Mouse (Mus musculus): Measurements from ENCODE around the gene Cuedc1. TPM values are rescaled to one million over a fixed set of nuclear protein-coding genes. Genes with fewer than 3 reads are reported as not detected.

The Cuedc1 gene
- polyA plus RNA-seq, 1 experiment from 2014 or later, result 17.4 TPM

DNA sequence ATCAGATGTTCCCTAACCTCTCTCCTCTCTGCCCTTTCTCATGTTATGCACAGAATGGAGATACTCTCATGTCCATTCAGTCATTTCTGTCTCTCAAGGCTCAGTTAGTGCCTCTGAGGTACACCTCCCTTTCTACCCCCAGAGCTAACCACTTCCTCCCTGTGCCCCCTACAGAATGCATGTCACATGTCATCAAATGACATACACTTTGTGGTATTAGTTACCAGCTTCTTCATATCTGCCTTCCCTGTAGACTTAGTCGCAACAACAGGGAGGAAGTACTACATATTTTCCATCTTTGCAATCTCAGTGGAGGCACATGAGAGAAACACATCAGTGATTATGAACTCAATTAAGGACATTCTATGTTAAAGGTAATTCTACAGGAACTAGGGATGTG is 5.9 kb upstream of the Cuedc1 start:
- no peak overlapping the region for H3K27ac ChIP-seq (replicated peaks; ENCODE audit: low read depth, low read length)
- H3K4me1 ChIP-seq (ENCODE audit: control insufficient read depth, insufficient read depth, low read length), result peaks cover 3% of the 10 kb centered on the region; the same call in 1 of the 2 replicates
- H3K4me2 ChIP-seq (ENCODE audit: low read depth, low read length), result no peak overlapping the region
- ATAC-seq (ENCODE audit: low read depth) (no peak), DNase-seq (ENCODE audit: low spot score) (no peak)
- no peaks in the 10 kb centered on the region for H3K36me3 ChIP-seq (ENCODE audit: control insufficient read depth, insufficient read depth, low read length)
- no peaks in the 10 kb centered on the region for H3K27me3 ChIP-seq (replicated peaks; ENCODE audit: control insufficient read depth, insufficient read depth, low read length)
- H3K9me3 ChIP-seq (ENCODE audit: control insufficient read depth, low read length), result no peaks in the 10 kb centered on the region
- H3K9ac ChIP-seq (ENCODE audit: low read depth, low read length), result no peak overlapping the region
- 56% methylated on average over 1 of the region's 1 CpGs for WGBS
- no peak overlapping the region for H3K4me3 ChIP-seq (ENCODE audit: low read depth, low read length)

GRCm38 (mm10) chr11:88097173-88097572 is 685 bp upstream of the Cuedc1 start:
- Histone ChIP-seq H3K4me3 (ENCODE audit: low read depth, low read length) (no peak overlapping the region), H3K27me3 (replicated peaks; ENCODE audit: control insufficient read depth, insufficient read depth, low read length) (no peaks in the 10 kb centered on the region), H3K4me2 (ENCODE audit: low read depth, low read length) (peak overlapping the region; percentile 28), H3K4me1 (ENCODE audit: control insufficient read depth, insufficient read depth, low read length) (peaks cover 28% of the 10 kb centered on the region), H3K9ac (ENCODE audit: low read depth, low read length) (peak overlapping the region; percentile 10; the same call in 1 of the 2 replicates), H3K9me3 (ENCODE audit: control insufficient read depth, low read length) (no peaks in the 10 kb centered on the region), H3K36me3 (ENCODE audit: control insufficient read depth, insufficient read depth, low read length) (no peaks in the 10 kb centered on the region), H3K27ac (replicated peaks; ENCODE audit: low read depth, low read length) (peak overlapping the region; percentile 39)
- ATAC-seq (ENCODE audit: low read depth) (peak; percentile 59; the same call in 1 of the 2 replicates), DNase-seq (ENCODE audit: low spot score) (peak; percentile 76)
- WGBS, result 15% methylated on average over 3 of the region's 4 CpGs

DNA sequence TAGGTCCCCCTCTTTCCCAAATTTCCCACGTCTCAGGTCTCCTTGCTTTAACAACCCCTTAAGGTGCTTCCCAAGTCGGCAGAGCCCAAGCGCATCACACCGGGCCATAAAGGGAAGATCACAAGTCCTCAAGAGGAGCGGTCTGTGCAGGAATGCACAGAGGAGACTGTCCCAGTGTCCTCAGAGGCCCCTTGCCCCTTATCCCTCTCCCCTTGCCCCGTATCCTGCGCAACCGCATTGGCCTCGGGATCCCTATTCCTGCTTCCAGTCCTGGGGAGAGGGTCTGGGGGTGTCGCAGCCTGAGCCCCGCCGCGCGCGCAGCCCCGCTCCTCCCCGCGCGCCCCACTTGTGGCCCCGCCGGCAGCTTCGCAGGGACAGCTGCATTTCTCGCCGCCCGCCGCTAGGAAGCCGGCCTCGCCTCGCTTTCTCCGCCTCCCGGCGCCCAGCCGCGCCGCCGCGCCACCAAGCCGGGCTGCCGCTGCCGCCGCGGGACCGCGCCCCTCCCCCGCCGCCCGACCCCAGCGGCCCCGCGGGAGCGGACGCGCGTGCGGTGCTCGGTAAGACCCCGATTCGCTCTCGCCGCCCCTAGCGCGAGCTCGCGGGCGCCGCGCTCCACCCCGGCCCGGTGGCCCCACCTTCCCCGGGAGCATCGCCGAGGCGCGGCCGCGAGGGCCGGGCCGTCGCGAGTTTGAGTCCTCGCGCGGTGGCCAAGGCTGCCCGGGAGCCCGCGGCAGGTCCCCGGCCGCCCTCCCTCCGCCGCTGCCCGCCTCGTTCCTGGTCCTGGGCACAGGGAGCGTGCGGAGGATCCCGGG is 1.1 kb downstream of the Cuedc1 start:
- Histone ChIP-seq H3K9me3 (ENCODE audit: control insufficient read depth, low read length) (no peaks in the 10 kb centered on the region), H3K27me3 (replicated peaks; ENCODE audit: control insufficient read depth, insufficient read depth, low read length) (no peaks in the 10 kb centered on the region), H3K4me3 (ENCODE audit: low read depth, low read length) (peak overlapping the region; percentile 85), H3K36me3 (ENCODE audit: control insufficient read depth, insufficient read depth, low read length) (no peaks in the 10 kb centered on the region), H3K9ac (ENCODE audit: low read depth, low read length) (peak overlapping the region; percentile 96), H3K4me1 (ENCODE audit: control insufficient read depth, insufficient read depth, low read length) (peaks cover 28% of the 10 kb centered on the region), H3K27ac (replicated peaks; ENCODE audit: low read depth, low read length) (peak overlapping the region; percentile 92), H3K4me2 (ENCODE audit: low read depth, low read length) (peak overlapping the region; percentile 90)
- DNase-seq (ENCODE audit: low spot score) (peak; percentile 81), ATAC-seq (ENCODE audit: low read depth) (peak; percentile 75)
- 2% methylated on average over 22 of the region's 95 CpGs for WGBS

- 0% methylated on average over 11 of the region's 38 CpGs for WGBS
- ATAC-seq (ENCODE audit: low read depth), result peak; percentile 55; the same call in 1 of the 2 replicates
- Histone ChIP-seq H3K4me3 (ENCODE audit: low read depth, low read length) (peak overlapping the region; percentile 85), H3K9me3 (ENCODE audit: control insufficient read depth, low read length) (no peaks in the 10 kb centered on the region), H3K36me3 (ENCODE audit: control insufficient read depth, insufficient read depth, low read length) (no peaks in the 10 kb centered on the region), H3K4me2 (ENCODE audit: low read depth, low read length) (peak overlapping the region; percentile 90), H3K9ac (ENCODE audit: low read depth, low read length) (peak overlapping the region; percentile 96), H3K27me3 (replicated peaks; ENCODE audit: control insufficient read depth, insufficient read depth, low read length) (no peaks in the 10 kb centered on the region), H3K4me1 (ENCODE audit: control insufficient read depth, insufficient read depth, low read length) (peaks cover 28% of the 10 kb centered on the region), H3K27ac (replicated peaks; ENCODE audit: low read depth, low read length) (peak overlapping the region; percentile 92)
- peak; percentile 80 for DNase-seq (ENCODE audit: low spot score)
Observed at GRCm38 (mm10) chr11:88099599-88100023, 1.8 kb downstream of the Cuedc1 start.

DNA sequence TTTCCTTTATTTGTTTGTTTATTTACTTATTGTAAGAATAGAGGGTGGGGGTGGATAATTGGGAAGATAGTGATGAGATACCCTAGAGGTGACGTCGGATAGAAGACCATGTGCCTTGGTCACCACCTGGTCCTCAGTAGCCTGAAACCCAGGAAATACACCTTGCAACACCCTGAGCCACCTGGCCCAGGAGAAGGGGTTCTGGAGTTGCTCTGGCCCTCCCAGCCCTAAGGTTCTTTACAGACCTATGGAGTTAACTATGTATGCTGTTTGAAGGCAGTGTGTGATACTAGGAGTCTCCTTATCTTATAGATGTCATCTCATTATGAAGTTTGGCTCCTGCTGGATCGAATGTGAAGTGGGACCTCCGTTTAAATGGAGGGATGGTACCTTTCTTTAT is 2.3 kb downstream of the Cuedc1 start:
- peak overlapping the region; percentile 92; the same call in 1 of the 2 replicates for H3K27ac ChIP-seq (replicated peaks; ENCODE audit: low read depth, low read length)
- 43% methylated on average over 4 of the region's 4 CpGs for WGBS

DNA sequence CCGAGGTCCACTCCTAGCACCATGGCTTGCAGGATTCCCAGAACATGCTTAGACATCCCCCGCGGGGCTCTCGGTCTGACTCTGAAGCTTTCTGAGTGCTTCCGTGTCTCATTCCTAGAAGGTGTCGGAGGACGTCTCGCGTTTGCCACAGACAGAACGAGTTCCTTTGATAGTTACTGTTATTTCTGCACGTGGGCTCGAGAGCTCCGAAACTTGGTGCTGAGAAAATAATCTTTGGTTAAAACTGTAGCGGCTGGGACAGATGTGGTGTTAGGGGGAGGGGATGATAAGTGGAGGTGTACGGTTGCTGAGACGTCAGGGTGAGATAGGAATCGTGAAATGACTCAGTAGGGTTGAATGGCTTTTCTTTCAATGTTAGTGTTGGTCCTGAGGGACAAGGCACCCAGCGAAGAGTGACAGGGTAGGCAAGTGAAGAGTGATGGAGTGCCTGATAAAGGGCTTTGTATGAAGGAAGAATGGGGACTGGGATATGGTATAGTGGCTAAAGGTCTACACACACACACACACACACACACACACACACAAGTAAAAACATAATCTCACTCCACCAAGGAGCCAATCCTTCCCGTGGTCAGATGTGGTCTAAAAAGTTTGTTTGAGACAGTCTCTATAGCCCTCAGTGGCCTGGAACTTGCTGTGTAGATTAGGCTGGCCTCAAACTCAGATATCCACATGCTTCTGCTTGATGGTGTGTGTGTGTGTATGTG is 5.5 kb downstream of the Cuedc1 start:
- no peak overlapping the region for H3K27ac ChIP-seq (replicated peaks; ENCODE audit: low read depth, low read length)
- H3K9me3 ChIP-seq (ENCODE audit: control insufficient read depth, low read length), result no peaks in the 10 kb centered on the region
- H3K27me3 ChIP-seq (replicated peaks; ENCODE audit: control insufficient read depth, insufficient read depth, low read length), result no peaks in the 10 kb centered on the region
- H3K36me3 ChIP-seq (ENCODE audit: control insufficient read depth, insufficient read depth, low read length), result no peaks in the 10 kb centered on the region
- no peak for DNase-seq (ENCODE audit: low spot score)
- H3K4me2 ChIP-seq (ENCODE audit: low read depth, low read length), result no peak overlapping the region
- H3K4me3 ChIP-seq (ENCODE audit: low read depth, low read length), result no peak overlapping the region
- WGBS, result 86% methylated on average over 19 of the region's 19 CpGs
- ATAC-seq (ENCODE audit: low read depth), result no peak
- no peak overlapping the region for H3K9ac ChIP-seq (ENCODE audit: low read depth, low read length)
- peaks cover 27% of the 10 kb centered on the region for H3K4me1 ChIP-seq (ENCODE audit: control insufficient read depth, insufficient read depth, low read length)

More for the DNA sequence above, 2.3 kb downstream of the Cuedc1 start:
- H3K9ac ChIP-seq (ENCODE audit: low read depth, low read length), result peak overlapping the region; percentile 96; the same call in 1 of the 2 replicates
- no peaks in the 10 kb centered on the region for H3K36me3 ChIP-seq (ENCODE audit: control insufficient read depth, insufficient read depth, low read length)
- H3K27me3 ChIP-seq (replicated peaks; ENCODE audit: control insufficient read depth, insufficient read depth, low read length), result no peaks in the 10 kb centered on the region
- no peak for ATAC-seq (ENCODE audit: low read depth)
- H3K4me2 ChIP-seq (ENCODE audit: low read depth, low read length), result peak overlapping the region; percentile 90
- H3K4me3 ChIP-seq (ENCODE audit: low read depth, low read length), result peak overlapping the region; percentile 85
- no peak for DNase-seq (ENCODE audit: low spot score)
- H3K9me3 ChIP-seq (ENCODE audit: control insufficient read depth, low read length), result no peaks in the 10 kb centered on the region
- peaks cover 29% of the 10 kb centered on the region for H3K4me1 ChIP-seq (ENCODE audit: control insufficient read depth, insufficient read depth, low read length)

DNA sequence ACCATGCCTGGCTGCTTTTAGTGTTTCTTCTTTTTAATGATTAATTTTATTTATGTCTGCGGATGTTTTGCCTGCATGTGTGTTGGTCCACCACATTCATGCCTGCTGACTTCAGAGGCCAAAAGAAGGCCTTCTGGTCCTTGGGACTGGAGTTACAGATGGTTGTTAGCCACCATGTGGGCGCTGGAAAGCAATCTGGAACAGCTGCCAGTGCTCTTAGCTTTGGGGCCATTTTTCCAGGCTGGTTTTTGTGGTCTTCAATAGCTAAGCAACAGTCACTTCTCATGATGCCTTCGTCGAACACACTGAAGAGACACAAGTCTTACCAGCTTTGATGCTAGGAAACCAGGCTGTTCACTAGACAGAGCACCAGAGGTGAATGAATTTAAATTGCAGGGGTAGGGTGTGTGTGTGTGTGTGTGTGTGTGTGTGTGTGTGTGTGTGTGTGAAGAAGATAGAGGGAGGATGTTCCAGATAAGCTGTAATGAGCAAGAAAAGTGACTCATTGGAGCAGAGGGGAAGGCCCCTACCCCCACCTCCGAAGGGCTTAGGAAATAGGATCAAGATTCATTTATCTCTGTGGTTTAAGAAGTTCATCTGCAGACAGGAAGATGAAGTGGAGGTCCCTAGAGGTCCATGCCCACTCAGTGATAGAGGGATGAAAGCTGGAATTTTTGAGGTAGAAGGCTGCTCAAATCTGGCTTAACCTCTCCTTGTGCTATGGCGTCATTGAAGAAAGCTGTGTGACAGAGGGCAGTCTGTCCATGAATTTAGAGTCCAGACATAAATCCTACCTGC is 7.8 kb downstream of the Cuedc1 start:
- H3K9ac ChIP-seq (ENCODE audit: low read depth, low read length), result no peak overlapping the region
- no peak for ATAC-seq (ENCODE audit: low read depth)
- DNase-seq (ENCODE audit: low spot score), result no peak
- H3K4me3 ChIP-seq (ENCODE audit: low read depth, low read length), result no peak overlapping the region
- H3K27ac ChIP-seq (replicated peaks; ENCODE audit: low read depth, low read length), result no peak overlapping the region
- peaks cover 16% of the 10 kb centered on the region for H3K4me1 ChIP-seq (ENCODE audit: control insufficient read depth, insufficient read depth, low read length)
- H3K27me3 ChIP-seq (replicated peaks; ENCODE audit: control insufficient read depth, insufficient read depth, low read length), result no peaks in the 10 kb centered on the region
- H3K4me2 ChIP-seq (ENCODE audit: low read depth, low read length), result no peak overlapping the region
- WGBS, result 72% methylated on average over 6 of the region's 6 CpGs
- no peaks in the 10 kb centered on the region for H3K9me3 ChIP-seq (ENCODE audit: control insufficient read depth, low read length)
- no peaks in the 10 kb centered on the region for H3K36me3 ChIP-seq (ENCODE audit: control insufficient read depth, insufficient read depth, low read length)

- no peaks in the 10 kb centered on the region for H3K9me3 ChIP-seq (ENCODE audit: control insufficient read depth, low read length)
- H3K36me3 ChIP-seq (ENCODE audit: control insufficient read depth, insufficient read depth, low read length), result no peaks in the 10 kb centered on the region
- H3K27ac ChIP-seq (replicated peaks; ENCODE audit: low read depth, low read length), result no peak overlapping the region
- no peaks in the 10 kb centered on the region for H3K27me3 ChIP-seq (replicated peaks; ENCODE audit: control insufficient read depth, insufficient read depth, low read length)
- H3K9ac ChIP-seq (ENCODE audit: low read depth, low read length), result no peak overlapping the region
- no peak for DNase-seq (ENCODE audit: low spot score)
- no peak overlapping the region for H3K4me2 ChIP-seq (ENCODE audit: low read depth, low read length)
- H3K4me1 ChIP-seq (ENCODE audit: control insufficient read depth, insufficient read depth, low read length), result peaks cover 16% of the 10 kb centered on the region
- ATAC-seq (ENCODE audit: low read depth), result no peak
- H3K4me3 ChIP-seq (ENCODE audit: low read depth, low read length), result no peak overlapping the region
- 74% methylated on average over 8 of the region's 8 CpGs for WGBS
Observed at GRCm38 (mm10) chr11:88106292-88106554, 8.4 kb downstream of the Cuedc1 start.
